Mouse (Mus musculus) E14TG2a.4 (cell line): ENCODE data around the gene Tnfsf10.

Experiments used
- CTCF ChIP-seq: conservative IDR thresholded peaks from 2 replicates; pipeline ENCODE4 v1.5.1; 2014; ENCODE audit warnings: low read length
- NANOG ChIP-seq: IDR thresholded peaks from 2 replicates; pipeline ENCODE4 v1.6.1; 2014; ENCODE audit warnings: borderline replicate concordance, low read length, mixed read lengths
- POU5F1 ChIP-seq: IDR thresholded peaks from 2 replicates; pipeline ENCODE4 v1.6.1; 2014; ENCODE audit warnings: low read length, borderline replicate concordance

DNA sequence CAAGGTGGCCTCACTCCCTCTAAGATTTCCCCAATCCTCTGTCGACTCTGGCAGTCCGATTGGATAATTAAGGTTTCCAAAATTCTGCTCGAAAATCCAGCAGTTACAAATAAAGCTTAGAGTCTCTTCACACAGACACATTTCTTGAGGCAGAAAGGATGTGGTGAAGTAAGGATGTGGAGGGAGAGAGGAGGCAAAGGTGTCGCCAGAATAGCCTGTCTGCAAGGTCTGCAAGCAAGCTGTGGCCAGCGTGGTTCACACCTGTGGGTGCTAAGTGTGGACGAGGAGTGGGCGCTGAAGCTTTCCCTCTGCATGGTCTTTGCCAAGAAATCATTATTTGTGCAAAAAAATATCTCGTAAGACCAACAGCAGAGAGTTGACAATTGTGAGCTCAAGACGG, 5.8 kb downstream of the Tnfsf10 start:
- TF ChIP-seq CTCF: no peak
- no peak for TF ChIP-seq NANOG
- no peak for TF ChIP-seq POU5F1
